Mouse (Mus musculus) stomach, embryonic 16.5 days (tissue): ENCODE measurements around the gene Hhipl1. TPM values are rescaled to one million over a fixed set of nuclear protein-coding genes. Genes with fewer than 3 reads are reported as not detected.

Source experiments
- ATAC-seq: fragments of 200-750 bp; cut with Nextera tagmentation; 2 replicates; pipeline ENCODE4 v1.8.0; 2017; ENCODE audit warnings: moderate number of reproducible peaks, moderate TSS enrichment; ENCODE audit not compliant: insufficient read depth, low FRiP score
- H3K27ac ChIP-seq: fragments of 300-500 bp; sonication (generic); 2 replicates; pipeline ENCODE4 v1.5.1; 2014; ENCODE audit warnings: low read length
- H3K27me3 ChIP-seq: fragments of 300-500 bp; sonication (generic); 2 replicates; pipeline ENCODE4 v1.6.1; 2014; ENCODE audit warnings: low read length, control low read depth, mixed read lengths; ENCODE audit not compliant: control insufficient read depth, insufficient read depth
- H3K36me3 ChIP-seq: fragments of 300-500 bp; sonication (generic); 2 replicates; pipeline ENCODE4 v1.6.1; 2014; ENCODE audit warnings: low read length; ENCODE audit not compliant: control insufficient read depth, insufficient read depth
- H3K4me1 ChIP-seq: fragments of 300-500 bp; sonication (generic); 2 replicates; pipeline ENCODE4 v1.6.1; 2014; ENCODE audit warnings: low read length, control low read depth, mixed read lengths; ENCODE audit not compliant: control insufficient read depth, insufficient read depth
- H3K4me2 ChIP-seq: fragments of 300-500 bp; sonication (generic); 2 replicates; pipeline ENCODE4 v1.6.1; 2014; ENCODE audit warnings: low read depth, low read length, mixed read lengths
- H3K4me3 ChIP-seq: fragments of 300-500 bp; sonication (generic); replicated peaks from 2 replicates; pipeline ENCODE4 v1.5.1; 2014; ENCODE audit warnings: mild to moderate bottlenecking, low read length
- H3K9ac ChIP-seq: fragments of 300-500 bp; sonication (generic); 2 replicates; pipeline ENCODE4 v1.6.1; 2014; ENCODE audit warnings: low read length
- H3K9me3 ChIP-seq: fragments of 300-500 bp; sonication (generic); replicated peaks from 2 replicates; pipeline ENCODE4 v1.6.1; 2016; ENCODE audit warnings: low read length, control low read depth; ENCODE audit not compliant: control insufficient read depth
- WGBS: fragments of 180-500 bp; shearing (Covaris S2); extraction: QIAGEN DNeasy Blood & Tissue Kit; methylation state at CpG from one replicate; pipeline ENCODE4 v1.1.7; 2014; 5-methylcytosine and 5-hydroxymethylcytosine counted together
- polyA plus RNA-seq: library from polyadenylated mRNA; unstranded; fragments of >200 nt; fragmentation: Nextera tagmentation; extraction: Ambion mirVana; gene quantifications from 2 replicates; pipeline ENCODE4 v1.2.1, GENCODE M21; 2015

Hhipl1 gene
- polyA plus RNA-seq, 1 experiment from 2014 or later, result 0.65 TPM

DNA sequence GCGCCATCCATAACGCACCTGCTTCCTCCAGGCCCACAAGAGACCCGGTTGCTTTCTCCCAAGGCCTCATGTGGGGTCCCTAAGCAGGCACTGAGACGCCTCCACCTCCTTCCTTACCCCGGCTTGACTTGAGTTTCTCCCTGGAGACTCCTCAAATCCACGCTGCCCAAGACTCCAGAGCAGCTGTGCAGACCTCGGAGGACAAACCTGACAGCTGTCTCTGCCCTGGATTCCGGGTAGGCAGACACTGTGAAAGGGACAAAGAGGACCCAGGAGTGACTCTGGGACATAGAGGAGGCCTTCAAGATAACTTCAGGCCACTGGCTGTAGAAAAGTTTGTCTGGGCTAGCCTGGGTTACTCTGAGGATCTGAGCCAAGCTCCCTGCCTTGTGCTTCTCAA, 68.6 kb downstream of the Hhipl1 start:
- H3K4me2 ChIP-seq, result no peak overlapping the region
- H3K9me3 ChIP-seq, result no peaks in the 10 kb centered on the region
- no peaks in the 10 kb centered on the region for H3K27me3 ChIP-seq
- H3K4me1 ChIP-seq, result peaks cover 27% of the 10 kb centered on the region
- 83% methylated on average over 8 of the region's 8 CpGs for WGBS
- no peak for ATAC-seq
- H3K36me3 ChIP-seq, result no peaks in the 10 kb centered on the region
- H3K9ac ChIP-seq, result no peak overlapping the region
- no peak overlapping the region for H3K27ac ChIP-seq
- H3K4me3 ChIP-seq, result no peak overlapping the region

DNA sequence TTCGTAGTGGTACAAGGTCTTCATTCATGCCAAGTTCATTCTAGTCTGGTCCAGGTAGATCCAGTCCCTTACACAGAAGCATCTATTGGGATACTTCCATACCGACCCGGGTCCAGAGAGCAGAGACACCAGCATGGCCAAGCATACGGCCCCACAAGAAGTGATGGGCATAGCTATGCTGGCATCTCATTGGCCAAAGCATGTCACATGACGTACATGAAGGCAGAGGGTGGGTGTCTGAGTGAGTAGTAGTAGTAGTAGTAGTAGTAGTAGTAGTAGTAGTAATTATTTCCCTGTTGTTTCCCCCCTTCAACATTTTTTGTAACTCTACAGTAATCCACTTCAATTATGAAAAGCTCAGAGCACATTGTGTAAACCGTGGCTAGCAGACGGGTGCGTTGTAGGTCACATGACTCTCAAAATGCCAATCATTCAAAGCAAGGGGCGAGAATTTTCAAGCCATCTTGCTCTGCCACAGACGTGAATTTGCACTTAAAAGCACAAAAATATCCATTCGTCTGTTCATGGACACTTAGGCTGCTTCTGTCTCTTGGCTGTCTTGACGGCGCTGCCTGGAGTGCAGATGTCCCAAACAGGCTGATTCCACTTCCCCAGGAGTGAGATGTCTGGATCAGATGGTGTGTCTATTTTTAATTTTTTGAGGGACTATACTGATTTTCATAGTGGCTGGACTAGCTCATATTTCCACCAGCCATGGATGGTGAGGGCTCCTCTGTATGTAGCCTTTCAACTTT, 72.5 kb downstream of the Hhipl1 start:
- no peak overlapping the region for H3K4me3 ChIP-seq
- no peak overlapping the region for H3K4me2 ChIP-seq
- H3K9ac ChIP-seq, result no peak overlapping the region
- 0 out of 2 replicates have a peak, but pooled peaks cover 10% of the 10 kb centered on the region for H3K4me1 ChIP-seq
- H3K36me3 ChIP-seq, result no peaks in the 10 kb centered on the region
- no peaks in the 10 kb centered on the region for H3K9me3 ChIP-seq
- WGBS, result 75% methylated on average over 13 of the region's 13 CpGs
- ATAC-seq, result no peak
- H3K27me3 ChIP-seq, result no peaks in the 10 kb centered on the region
- H3K27ac ChIP-seq, result no peak overlapping the region

Other genes starting within 250 kb of the Hhipl1 start
- gene Setd3, start 127.0 kb upstream of the Hhipl1 start, polyA plus RNA-seq, result 89.2 and 93.0 TPM in 2 replicates
- 1.8 and 2.5 TPM in 2 replicates for gene Ccnk, start 126.7 kb upstream of the Hhipl1 start, polyA plus RNA-seq
- gene Ccdc85c, start 30.8 kb upstream of the Hhipl1 start, polyA plus RNA-seq, result 6.5 and 6.9 TPM in 2 replicates
- gene Cyp46a1, start 28.1 kb downstream of the Hhipl1 start, polyA plus RNA-seq, result 6.8 and 8.5 TPM in 2 replicates
- 82.3 and 111 TPM in 2 replicates for gene Eml1, start 64.7 kb downstream of the Hhipl1 start, polyA plus RNA-seq
- 35.4 and 37.2 TPM in 2 replicates for gene Evl, start 248.4 kb downstream of the Hhipl1 start, polyA plus RNA-seq